Mouse (Mus musculus): ENCODE measurements around the gene Ttll13. TPM values are rescaled to one million over a fixed set of nuclear protein-coding genes. Genes with fewer than 3 reads are reported as not detected.
A peak's percentile ranks its signal among the peaks of the same experiment; 100 is the strongest.

Gene Ttll13
- polyA plus RNA-seq, 1 experiment from 2014 or later, result 0.42 TPM

DNA sequence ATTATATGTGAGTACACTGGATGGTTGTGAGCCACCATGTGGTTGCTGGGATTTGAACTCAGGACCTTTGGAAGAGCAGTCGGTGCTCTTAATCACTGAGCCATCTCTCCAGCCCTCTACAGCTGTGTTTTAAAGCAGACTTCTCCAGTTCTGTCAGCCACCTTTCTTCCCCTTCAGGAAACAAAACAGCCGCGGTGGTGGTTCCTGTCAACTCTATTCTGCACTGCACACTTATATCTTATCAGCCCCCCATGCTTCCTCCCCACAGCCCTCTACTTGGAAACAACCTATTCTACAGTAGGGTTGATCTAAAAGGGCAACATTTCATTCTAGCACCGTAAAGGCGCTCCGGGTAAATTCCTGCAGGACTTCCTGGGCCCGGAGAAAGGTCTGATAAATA is 683 bp downstream of the Ttll13 start:
- no peak for ATAC-seq (ENCODE audit: low read depth)
- Histone ChIP-seq H3K9me3 (replicated peaks; ENCODE audit: control insufficient read depth, low read length) (no peaks in the 10 kb centered on the region), H3K36me3 (ENCODE audit: control insufficient read depth, insufficient read depth) (no peaks in the 10 kb centered on the region), H3K27ac (ENCODE audit: low read length) (no peak overlapping the region), H3K9ac (ENCODE audit: low read depth, low read length) (no peak overlapping the region), H3K4me1 (ENCODE audit: control insufficient read depth, low read depth, low read length) (peaks cover 7% of the 10 kb centered on the region), H3K27me3 (ENCODE audit: control insufficient read depth, insufficient read depth, low read depth, low read length) (no peaks in the 10 kb centered on the region), H3K4me3 (ENCODE audit: low read depth, low read length) (peak overlapping the region; percentile 76), H3K4me2 (ENCODE audit: low read depth, low read length) (peak overlapping the region; percentile 77)
- WGBS (ENCODE audit: insufficient replicate concordance), result 16% methylated on average over 7 of the region's 7 CpGs

DNA sequence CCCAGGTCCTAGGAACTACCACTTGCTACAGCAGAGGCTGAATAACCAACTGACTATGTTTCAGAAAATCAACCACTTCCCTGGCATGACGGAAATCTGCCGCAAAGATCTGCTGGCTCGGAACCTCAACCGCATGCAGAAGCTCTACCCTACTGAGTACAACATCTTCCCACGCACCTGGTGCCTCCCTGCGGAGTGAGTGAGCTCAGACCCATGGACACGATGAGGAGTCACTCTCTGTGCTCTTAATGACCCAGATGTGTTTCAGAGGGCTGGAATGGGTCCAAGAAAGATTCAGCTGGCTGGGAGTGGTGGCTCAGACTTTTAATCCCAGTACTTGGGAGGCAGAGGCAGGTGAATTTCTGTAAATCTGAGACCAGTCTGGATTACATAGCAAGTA is 6.3 kb downstream of the Ttll13 start:
- H3K9ac ChIP-seq (ENCODE audit: low read depth, low read length), result no peak overlapping the region
- H3K4me2 ChIP-seq (ENCODE audit: low read depth, low read length), result no peak overlapping the region
- peaks cover 7% of the 10 kb centered on the region for H3K4me1 ChIP-seq (ENCODE audit: control insufficient read depth, low read depth, low read length)
- WGBS (ENCODE audit: insufficient replicate concordance), result 75% methylated on average over 7 of the region's 7 CpGs
- no peak overlapping the region for H3K27ac ChIP-seq (ENCODE audit: low read length)
- H3K27me3 ChIP-seq (ENCODE audit: control insufficient read depth, insufficient read depth, low read depth, low read length), result no peaks in the 10 kb centered on the region
- ATAC-seq (ENCODE audit: low read depth), result no peak
- no peak overlapping the region for H3K4me3 ChIP-seq (ENCODE audit: low read depth, low read length)
- no peaks in the 10 kb centered on the region for H3K9me3 ChIP-seq (replicated peaks; ENCODE audit: control insufficient read depth, low read length)
- H3K36me3 ChIP-seq (ENCODE audit: control insufficient read depth, insufficient read depth), result no peaks in the 10 kb centered on the region

DNA sequence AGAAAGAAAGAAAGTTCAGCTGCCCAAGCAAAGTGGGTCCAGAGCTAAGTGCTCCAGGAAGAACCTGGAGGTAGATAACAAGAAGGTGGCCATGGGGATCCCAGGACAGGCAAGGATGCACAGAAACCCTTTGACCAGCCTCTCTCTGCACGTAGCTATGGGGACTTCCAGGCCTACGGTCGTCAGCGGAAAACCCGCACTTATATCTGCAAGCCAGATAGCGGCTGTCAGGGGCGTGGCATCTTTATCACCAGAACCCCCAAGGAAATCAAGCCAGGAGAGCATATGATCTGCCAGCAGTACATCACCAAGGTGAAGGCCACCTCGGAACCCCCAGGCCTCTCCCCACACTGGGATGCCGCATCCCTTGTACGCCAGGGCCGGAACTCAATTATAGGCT is 6.7 kb downstream of the Ttll13 start:
- H3K9me3 ChIP-seq (replicated peaks; ENCODE audit: control insufficient read depth, low read length), result no peaks in the 10 kb centered on the region
- H3K27ac ChIP-seq (ENCODE audit: low read length), result no peak overlapping the region
- peaks cover 7% of the 10 kb centered on the region for H3K4me1 ChIP-seq (ENCODE audit: control insufficient read depth, low read depth, low read length)
- H3K9ac ChIP-seq (ENCODE audit: low read depth, low read length), result no peak overlapping the region
- H3K27me3 ChIP-seq (ENCODE audit: control insufficient read depth, insufficient read depth, low read depth, low read length), result no peaks in the 10 kb centered on the region
- ATAC-seq (ENCODE audit: low read depth), result no peak
- H3K36me3 ChIP-seq (ENCODE audit: control insufficient read depth, insufficient read depth), result no peaks in the 10 kb centered on the region
- H3K4me2 ChIP-seq (ENCODE audit: low read depth, low read length), result no peak overlapping the region
- 37% methylated on average over 11 of the region's 11 CpGs for WGBS (ENCODE audit: insufficient replicate concordance)
- H3K4me3 ChIP-seq (ENCODE audit: low read depth, low read length), result no peak overlapping the region

DNA sequence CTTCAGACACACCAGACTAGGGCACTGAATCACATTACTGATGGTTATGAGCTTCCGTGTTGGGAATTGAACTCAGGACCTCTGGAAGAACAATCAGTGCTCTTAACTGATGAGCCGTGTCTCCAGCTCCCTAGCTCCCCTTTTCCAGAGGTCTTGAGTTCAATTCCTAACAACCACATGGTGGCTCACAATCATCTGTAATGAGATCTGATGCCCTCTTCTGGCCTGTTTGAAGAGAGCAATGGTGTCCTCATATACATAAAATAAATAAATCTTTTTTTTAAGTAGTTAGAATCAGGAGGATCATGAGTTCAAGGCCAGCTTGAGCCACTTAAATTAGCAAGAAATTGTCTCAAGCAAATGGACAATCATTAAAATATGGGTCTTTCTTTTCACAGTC is 9.8 kb downstream of the Ttll13 start:
- Histone ChIP-seq H3K4me2 (ENCODE audit: low read depth, low read length) (no peak overlapping the region), H3K9me3 (replicated peaks; ENCODE audit: control insufficient read depth, low read length) (no peaks in the 10 kb centered on the region), H3K4me1 (ENCODE audit: control insufficient read depth, low read depth, low read length) (peaks cover 12% of the 10 kb centered on the region), H3K36me3 (ENCODE audit: control insufficient read depth, insufficient read depth) (no peaks in the 10 kb centered on the region), H3K27ac (ENCODE audit: low read length) (no peak overlapping the region), H3K9ac (ENCODE audit: low read depth, low read length) (no peak overlapping the region), H3K4me3 (ENCODE audit: low read depth, low read length) (no peak overlapping the region), H3K27me3 (ENCODE audit: control insufficient read depth, insufficient read depth, low read depth, low read length) (no peaks in the 10 kb centered on the region)
- 50% methylated on average over 2 of the region's 2 CpGs for WGBS (ENCODE audit: insufficient replicate concordance)
- ATAC-seq (ENCODE audit: low read depth), result no peak

DNA sequence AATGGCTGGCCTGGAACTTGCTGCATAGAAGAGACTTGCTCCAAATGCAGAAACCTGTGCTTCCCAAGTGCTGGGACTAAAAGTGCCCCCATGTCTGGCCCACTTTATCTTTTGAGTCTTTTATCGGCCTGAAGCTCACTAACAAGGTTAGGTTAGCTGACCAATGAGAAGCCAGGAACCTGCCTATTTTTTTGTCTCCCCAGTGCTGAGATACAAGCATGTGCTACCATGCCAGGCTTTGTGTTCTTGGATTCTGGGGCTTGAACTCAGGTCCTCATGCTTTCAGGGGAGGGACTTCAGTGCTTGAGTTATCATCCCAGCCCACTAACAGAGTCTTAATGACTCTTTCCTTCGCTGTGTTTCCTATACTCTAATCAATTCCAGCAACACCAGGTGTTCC is 11.5 kb downstream of the Ttll13 start:
- H3K4me1 ChIP-seq (ENCODE audit: control insufficient read depth, low read depth, low read length), result peaks cover 17% of the 10 kb centered on the region
- no peak overlapping the region for H3K4me3 ChIP-seq (ENCODE audit: low read depth, low read length)
- no peak overlapping the region for H3K9ac ChIP-seq (ENCODE audit: low read depth, low read length)
- no peaks in the 10 kb centered on the region for H3K36me3 ChIP-seq (ENCODE audit: control insufficient read depth, insufficient read depth)
- no peaks in the 10 kb centered on the region for H3K9me3 ChIP-seq (replicated peaks; ENCODE audit: control insufficient read depth, low read length)
- no peak overlapping the region for H3K27ac ChIP-seq (ENCODE audit: low read length)
- no peaks in the 10 kb centered on the region for H3K27me3 ChIP-seq (ENCODE audit: control insufficient read depth, insufficient read depth, low read depth, low read length)
- no peak for ATAC-seq (ENCODE audit: low read depth)
- no peak overlapping the region for H3K4me2 ChIP-seq (ENCODE audit: low read depth, low read length)
- WGBS (ENCODE audit: insufficient replicate concordance), result 44% methylated on average over 2 of the region's 2 CpGs

DNA sequence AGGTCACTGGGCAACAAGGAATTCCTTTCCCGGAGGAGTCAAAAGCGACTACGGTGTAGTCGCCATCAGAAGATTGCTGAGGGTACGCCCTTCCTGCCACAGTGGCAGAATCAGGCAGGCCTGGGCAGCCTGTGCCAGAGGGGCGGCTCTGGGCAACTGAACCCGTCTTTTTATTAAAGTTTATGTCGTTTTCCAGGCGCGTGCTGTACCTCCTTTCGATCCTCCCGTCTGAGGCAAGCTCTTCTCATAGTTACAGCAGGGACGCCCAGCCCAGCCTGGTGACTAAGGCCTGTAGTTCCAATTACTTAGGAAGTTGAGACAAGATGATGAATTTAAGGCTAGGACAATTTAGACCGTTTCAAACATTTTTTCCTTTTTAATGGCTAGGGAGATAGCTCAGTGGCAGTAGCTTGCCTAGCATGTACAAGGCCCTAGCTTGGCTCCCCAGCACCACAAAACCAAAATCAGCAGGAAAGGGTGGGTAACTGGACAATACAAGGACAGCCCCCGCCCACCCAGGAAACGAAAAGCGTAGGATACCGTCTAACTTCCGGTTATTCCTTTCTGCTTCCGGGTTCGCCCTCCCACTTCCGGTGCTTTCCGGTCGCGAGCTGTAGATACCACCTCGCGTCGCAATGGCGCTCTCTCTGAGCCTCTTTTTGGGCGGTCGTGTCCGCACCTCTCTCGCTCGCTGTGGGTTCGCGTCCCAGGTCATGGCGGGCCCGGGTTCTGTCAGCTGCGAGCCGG is 14.6 kb downstream of the Ttll13 start, which contains the start of gene Ngrn:
Gene Ngrn, plus strand, starts transcription at position 591 of the 747 bp plus-strand sequence.
- Histone ChIP-seq H3K36me3 (ENCODE audit: control insufficient read depth, insufficient read depth) (peaks cover 16% of the 10 kb centered on the region), H3K9me3 (replicated peaks; ENCODE audit: control insufficient read depth, low read length) (no peaks in the 10 kb centered on the region), H3K4me2 (ENCODE audit: low read depth, low read length) (peak within 1 kb of the TSS; percentile 73), H3K4me1 (ENCODE audit: control insufficient read depth, low read depth, low read length) (peaks cover 12% of the 10 kb centered on the region), H3K27me3 (ENCODE audit: control insufficient read depth, insufficient read depth, low read depth, low read length) (no peaks in the 10 kb centered on the region), H3K4me3 (ENCODE audit: low read depth, low read length) (peak within 1 kb of the TSS; percentile 79), H3K9ac (ENCODE audit: low read depth, low read length) (peak within 1 kb of the TSS; percentile 82), H3K27ac (ENCODE audit: low read length) (peak within 1 kb of the TSS; percentile 80)
- ATAC-seq (ENCODE audit: low read depth), result peak; percentile 89
- WGBS (ENCODE audit: insufficient replicate concordance), result 25% methylated on average over 40 of the region's 40 CpGs

DNA sequence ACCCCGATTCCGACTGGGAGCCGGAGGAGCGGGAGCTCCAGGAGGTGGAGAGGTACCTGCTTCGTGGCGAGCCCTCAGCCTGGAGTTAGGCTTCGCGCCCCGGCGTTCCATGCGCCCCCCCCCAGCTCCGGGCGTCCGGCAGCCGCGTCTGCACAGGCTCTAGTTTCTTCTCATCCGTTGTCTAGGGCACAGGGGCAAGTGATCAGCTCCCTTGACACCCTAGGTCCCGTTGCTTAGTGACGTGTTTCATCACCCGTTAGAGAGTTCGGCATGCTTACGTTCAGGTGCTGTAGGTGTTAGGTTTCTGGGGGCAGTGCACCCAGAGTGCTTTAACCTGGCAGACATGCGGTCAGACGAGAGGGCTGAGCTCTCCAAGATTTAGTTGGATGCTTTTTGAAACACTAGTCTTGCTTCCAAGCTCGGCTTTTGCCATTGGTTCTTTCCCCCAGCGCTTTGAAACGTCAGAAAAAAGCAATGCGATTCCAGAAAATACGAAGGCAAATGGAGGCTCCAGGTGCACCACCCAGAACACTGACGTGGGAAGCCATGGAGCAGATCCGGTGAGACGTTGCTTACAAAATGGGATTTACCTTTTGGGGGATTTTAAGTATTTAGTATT is 15.3 kb downstream of the Ttll13 start:
- peak; percentile 57 for ATAC-seq (ENCODE audit: low read depth)
- no peaks in the 10 kb centered on the region for H3K9me3 ChIP-seq (replicated peaks; ENCODE audit: control insufficient read depth, low read length)
- H3K4me2 ChIP-seq (ENCODE audit: low read depth, low read length), result peak overlapping the region; percentile 73
- no peaks in the 10 kb centered on the region for H3K27me3 ChIP-seq (ENCODE audit: control insufficient read depth, insufficient read depth, low read depth, low read length)
- WGBS (ENCODE audit: insufficient replicate concordance), result under 1% methylated on average over 32 of the region's 32 CpGs
- H3K4me3 ChIP-seq (ENCODE audit: low read depth, low read length), result peak overlapping the region; percentile 79
- peak overlapping the region; percentile 80 for H3K27ac ChIP-seq (ENCODE audit: low read length)
- H3K4me1 ChIP-seq (ENCODE audit: control insufficient read depth, low read depth, low read length), result peaks cover 12% of the 10 kb centered on the region
- peak overlapping the region; percentile 82 for H3K9ac ChIP-seq (ENCODE audit: low read depth, low read length)
- peaks cover 21% of the 10 kb centered on the region for H3K36me3 ChIP-seq (ENCODE audit: control insufficient read depth, insufficient read depth)

DNA sequence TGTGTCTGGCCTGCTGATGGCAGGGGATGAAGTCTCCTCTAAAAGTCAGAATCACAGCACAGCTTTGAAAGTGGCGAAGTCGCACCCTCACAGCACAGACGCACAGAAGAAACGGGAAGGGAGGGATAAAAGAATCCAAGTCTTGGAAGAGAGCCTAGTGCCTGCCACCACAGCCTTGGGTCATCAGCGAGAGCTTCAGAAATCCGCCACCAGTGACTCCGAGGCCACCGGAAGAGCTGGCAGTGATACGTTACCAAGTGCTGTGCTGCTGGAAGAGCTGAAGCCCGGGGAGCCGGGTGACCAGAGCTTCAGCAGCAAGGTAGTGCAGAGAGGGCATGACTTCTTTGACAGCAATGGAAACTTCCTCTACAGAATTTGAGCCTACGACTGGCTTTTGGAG is 18.4 kb downstream of the Ttll13 start:
- H3K9me3 ChIP-seq (replicated peaks; ENCODE audit: control insufficient read depth, low read length), result no peaks in the 10 kb centered on the region
- WGBS (ENCODE audit: insufficient replicate concordance), result 88% methylated on average over 12 of the region's 12 CpGs
- H3K36me3 ChIP-seq (ENCODE audit: control insufficient read depth, insufficient read depth), result peaks cover 27% of the 10 kb centered on the region
- H3K4me2 ChIP-seq (ENCODE audit: low read depth, low read length), result no peak overlapping the region
- no peak overlapping the region for H3K9ac ChIP-seq (ENCODE audit: low read depth, low read length)
- no peaks in the 10 kb centered on the region for H3K27me3 ChIP-seq (ENCODE audit: control insufficient read depth, insufficient read depth, low read depth, low read length)
- H3K27ac ChIP-seq (ENCODE audit: low read length), result no peak overlapping the region
- no peak for ATAC-seq (ENCODE audit: low read depth)
- peaks cover 21% of the 10 kb centered on the region for H3K4me1 ChIP-seq (ENCODE audit: control insufficient read depth, low read depth, low read length)
- H3K4me3 ChIP-seq (ENCODE audit: low read depth, low read length), result no peak overlapping the region

DNA sequence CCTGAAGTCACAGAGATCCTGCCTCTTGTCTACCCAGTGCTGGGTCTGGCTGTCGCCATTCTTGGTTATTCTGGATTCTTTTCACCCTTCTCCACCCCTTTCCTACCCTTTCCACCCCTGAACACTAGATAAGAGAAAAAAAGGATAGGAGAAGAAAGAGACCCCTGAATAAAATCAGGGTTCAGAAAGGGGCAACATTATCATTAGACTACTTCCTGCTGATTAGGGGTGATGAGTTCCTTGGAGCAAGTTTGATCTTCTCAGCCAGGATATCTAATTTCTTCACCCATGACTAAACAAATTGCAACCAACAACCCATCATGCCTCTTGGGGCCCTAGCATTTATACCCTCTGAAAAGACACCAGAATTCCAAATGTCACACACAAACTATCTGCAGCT is 21.6 kb downstream of the Ttll13 start:
- Histone ChIP-seq H3K4me2 (ENCODE audit: low read depth, low read length) (no peak overlapping the region), H3K27ac (ENCODE audit: low read length) (no peak overlapping the region), H3K9ac (ENCODE audit: low read depth, low read length) (no peak overlapping the region), H3K4me3 (ENCODE audit: low read depth, low read length) (no peak overlapping the region), H3K27me3 (ENCODE audit: control insufficient read depth, insufficient read depth, low read depth, low read length) (no peaks in the 10 kb centered on the region), H3K36me3 (ENCODE audit: control insufficient read depth, insufficient read depth) (peaks cover 27% of the 10 kb centered on the region), H3K4me1 (ENCODE audit: control insufficient read depth, low read depth, low read length) (peaks cover 20% of the 10 kb centered on the region), H3K9me3 (replicated peaks; ENCODE audit: control insufficient read depth, low read length) (no peaks in the 10 kb centered on the region)
- ATAC-seq (ENCODE audit: low read depth), result no peak
- 50% methylated on average over 1 of the region's 1 CpGs for WGBS (ENCODE audit: insufficient replicate concordance)
